Mouse (Mus musculus) ovary, postnatal 14 days (tissue): ENCODE results near the gene Eci3.
A peak's percentile ranks its signal among the peaks of the same experiment; 100 is the strongest.
"Not testable (repeated sequence)": the region's sequence is repeated elsewhere in the genome, so short reads cannot be mapped to it uniquely, and the experiment has no call there.

Experiments used
- DNase-seq: peaks from one replicate; pipeline ENCODE4 v3.0.0; 2022; ENCODE audit warnings: low spot score

Eci3 gene

GRCm38 (mm10) chr13:34963511-34964397 is at the start of gene Eci3:
Gene Eci3, minus strand, starts transcription at chr13:34963810.
- peak; percentile 17 for DNase-seq

- DNase-seq, result no peak
Measured at GRCm38 (mm10) chr13:34995925-34996324, 32.3 kb upstream of the Eci3 start.

GRCm38 (mm10) chr13:34993983-34994811 is 30.6 kb upstream of the Eci3 start:
- peak; percentile 88 for DNase-seq

GRCm38 (mm10) chr13:34993595-34993982 is 30.0 kb upstream of the Eci3 start:
- DNase-seq, result peak; percentile 28

GRCm38 (mm10) chr13:34993085-34993484 is 29.5 kb upstream of the Eci3 start:
- no peak for DNase-seq

- DNase-seq, result no peak
Measured at GRCm38 (mm10) chr13:34991581-34992273, 28.1 kb upstream of the Eci3 start.

GRCm38 (mm10) chr13:34983479-34983878 is 19.9 kb upstream of the Eci3 start:
- DNase-seq, result not testable (repeated sequence)

GRCm38 (mm10) chr13:34978635-34979034 is 15.0 kb upstream of the Eci3 start:
- not testable (repeated sequence) for DNase-seq

- no peak for DNase-seq
Measured at GRCm38 (mm10) chr13:34977410-34977809, 13.8 kb upstream of the Eci3 start.

GRCm38 (mm10) chr13:34976116-34976515 is 12.5 kb upstream of the Eci3 start:
- DNase-seq, result no peak

GRCm38 (mm10) chr13:34973770-34974169 is 10.2 kb upstream of the Eci3 start:
- DNase-seq, result no peak

- no peak for DNase-seq
Measured at GRCm38 (mm10) chr13:34973149-34973548, 9.5 kb upstream of the Eci3 start.

GRCm38 (mm10) chr13:34972456-34972855 is 8.8 kb upstream of the Eci3 start:
- not testable (repeated sequence) for DNase-seq

- not testable (repeated sequence) for DNase-seq
Measured at GRCm38 (mm10) chr13:34965647-34966046, 2.0 kb upstream of the Eci3 start.

- DNase-seq, result no peak
Measured at GRCm38 (mm10) chr13:34964866-34965265, 1.3 kb upstream of the Eci3 start.

- no peak for DNase-seq
Measured at GRCm38 (mm10) chr13:34964419-34964818, 809 bp upstream of the Eci3 start.

- no peak for DNase-seq
Measured at GRCm38 (mm10) chr13:34960996-34961770, 2.4 kb downstream of the Eci3 start.

- not testable (repeated sequence) for DNase-seq
Measured at GRCm38 (mm10) chr13:34958158-34958557, 5.5 kb downstream of the Eci3 start.

GRCm38 (mm10) chr13:34956901-34957300 is 6.7 kb downstream of the Eci3 start:
- no peak for DNase-seq

- not testable (repeated sequence) for DNase-seq
Measured at GRCm38 (mm10) chr13:34951437-34951836, 12.2 kb downstream of the Eci3 start.

GRCm38 (mm10) chr13:34942370-34942769 is 21.2 kb downstream of the Eci3 start:
- no peak for DNase-seq
